Mouse (Mus musculus): ENCODE data around the gene Dbh.

Gene Dbh

DNA sequence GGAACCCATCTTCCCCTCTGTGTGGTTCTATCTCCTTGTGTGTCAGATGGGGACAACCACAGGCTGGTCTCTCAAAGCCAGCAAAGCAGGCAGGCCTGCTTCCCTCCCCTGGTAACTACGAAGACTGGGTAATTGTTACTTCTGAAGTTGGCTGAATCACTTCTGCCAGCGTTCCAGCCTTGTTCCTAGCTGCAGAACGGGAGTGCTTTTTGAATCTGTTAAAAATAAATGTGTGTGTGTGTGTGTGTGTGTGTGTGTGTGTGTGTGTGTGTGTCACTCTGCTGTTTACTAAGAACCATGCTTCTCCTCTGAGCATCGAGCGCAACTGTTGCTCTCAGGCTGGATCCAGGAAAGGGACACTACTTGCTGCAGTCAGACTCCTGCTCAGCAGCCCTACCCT lies 1.2 kb upstream of the Dbh start:
- no peak for DNase-seq (ENCODE audit: low spot score)

GRCm38 (mm10) chr2:27166074-27166473 lies 1.0 kb downstream of the Dbh start:
- no peak for DNase-seq (ENCODE audit: low spot score)

DNA sequence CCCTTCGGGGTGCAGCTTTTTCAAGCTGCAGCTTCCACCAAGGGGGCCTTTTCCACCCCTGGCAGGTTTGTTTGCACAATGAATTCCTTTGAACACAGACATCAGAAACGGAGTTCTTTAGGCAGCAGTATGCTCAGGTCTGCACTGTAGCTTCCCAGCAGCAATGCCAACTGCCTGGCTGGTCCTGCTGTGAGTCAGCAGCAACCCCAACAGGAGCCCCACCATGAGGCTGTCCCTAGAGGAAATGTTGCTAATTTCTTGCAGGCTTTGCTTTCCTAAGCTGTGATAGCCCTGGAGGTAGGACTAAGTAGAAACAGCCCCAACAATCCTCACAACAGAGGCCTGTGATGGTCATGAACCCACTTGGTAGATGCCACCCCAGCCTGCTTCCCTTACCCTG lies 2.0 kb downstream of the Dbh start:
- no peak for DNase-seq (ENCODE audit: low spot score)

DNA sequence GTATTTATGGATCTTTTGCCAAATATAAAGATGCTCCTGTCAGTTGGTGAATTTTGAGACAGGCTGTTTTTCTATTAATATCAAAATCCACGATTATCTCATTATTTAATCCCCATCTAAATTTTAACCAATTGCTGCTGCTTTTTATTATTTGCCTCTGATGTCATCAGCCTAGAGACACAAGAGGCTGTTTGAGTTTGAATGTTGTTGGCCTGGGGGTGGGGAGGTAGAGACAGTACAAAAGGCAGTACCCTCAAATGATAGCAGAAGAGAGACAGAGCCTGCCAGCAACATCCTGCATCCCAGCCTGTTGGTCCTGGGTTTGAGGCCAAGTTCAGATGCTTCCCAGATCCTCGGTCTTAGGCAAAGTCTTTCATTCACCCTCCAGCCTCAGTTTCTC lies 9.2 kb downstream of the Dbh start:
- no peak for DNase-seq (ENCODE audit: low spot score)

- no peak for DNase-seq (ENCODE audit: low spot score)
These were observed 10.7 kb downstream of the Dbh start for GRCm38 (mm10) chr2:27175696-27176267.

- no peak for DNase-seq (ENCODE audit: low spot score)
These were observed 14.1 kb downstream of the Dbh start for GRCm38 (mm10) chr2:27179101-27179500.

- DNase-seq (ENCODE audit: low spot score): no peak
These were observed 16.9 kb downstream of the Dbh start for GRCm38 (mm10) chr2:27181907-27182306.

GRCm38 (mm10) chr2:27183734-27184133 lies 18.7 kb downstream of the Dbh start:
- DNase-seq (ENCODE audit: low spot score): no peak

DNA sequence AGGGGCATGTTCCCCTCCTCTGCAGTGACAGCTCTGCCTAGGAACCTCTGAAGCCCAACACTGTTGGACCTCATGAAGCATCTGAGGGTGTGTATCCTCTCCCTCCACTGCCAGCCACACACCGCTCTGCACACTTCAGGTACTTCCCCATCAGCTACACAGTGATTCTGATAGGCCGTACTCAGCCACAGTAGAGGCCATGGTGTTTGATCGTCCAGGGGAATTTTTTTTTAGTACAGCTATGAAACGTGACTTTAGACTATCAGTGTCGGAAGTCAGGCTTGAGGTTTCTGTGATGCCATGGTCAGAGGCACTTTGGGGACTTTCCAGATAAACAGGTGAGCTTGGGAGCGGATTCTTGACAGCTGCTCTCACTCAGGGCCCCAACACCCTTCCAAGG lies 22.5 kb downstream of the Dbh start:
- no peak for DNase-seq (ENCODE audit: low spot score)

DNA sequence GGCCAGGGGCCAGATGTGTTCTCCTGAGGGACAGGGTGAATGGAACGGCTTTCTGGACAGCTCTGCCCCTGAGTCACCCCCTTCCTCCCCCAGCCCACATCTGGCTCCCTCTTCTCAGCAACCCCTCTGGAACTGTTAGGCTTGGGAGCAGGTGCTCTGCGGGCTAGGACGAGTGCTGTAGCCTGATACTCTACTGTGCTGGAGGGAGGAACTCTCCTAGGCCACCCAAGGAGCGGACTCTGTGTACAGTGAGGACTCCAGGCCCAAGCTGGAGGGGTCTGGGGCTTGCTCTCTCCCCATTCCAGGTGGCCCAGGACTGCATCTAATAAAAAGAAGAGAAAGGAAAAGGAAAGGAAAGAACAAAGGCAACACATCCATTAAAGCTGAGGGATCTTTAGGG lies 25.0 kb downstream of the Dbh start:
- no peak for DNase-seq (ENCODE audit: low spot score)

DNA sequence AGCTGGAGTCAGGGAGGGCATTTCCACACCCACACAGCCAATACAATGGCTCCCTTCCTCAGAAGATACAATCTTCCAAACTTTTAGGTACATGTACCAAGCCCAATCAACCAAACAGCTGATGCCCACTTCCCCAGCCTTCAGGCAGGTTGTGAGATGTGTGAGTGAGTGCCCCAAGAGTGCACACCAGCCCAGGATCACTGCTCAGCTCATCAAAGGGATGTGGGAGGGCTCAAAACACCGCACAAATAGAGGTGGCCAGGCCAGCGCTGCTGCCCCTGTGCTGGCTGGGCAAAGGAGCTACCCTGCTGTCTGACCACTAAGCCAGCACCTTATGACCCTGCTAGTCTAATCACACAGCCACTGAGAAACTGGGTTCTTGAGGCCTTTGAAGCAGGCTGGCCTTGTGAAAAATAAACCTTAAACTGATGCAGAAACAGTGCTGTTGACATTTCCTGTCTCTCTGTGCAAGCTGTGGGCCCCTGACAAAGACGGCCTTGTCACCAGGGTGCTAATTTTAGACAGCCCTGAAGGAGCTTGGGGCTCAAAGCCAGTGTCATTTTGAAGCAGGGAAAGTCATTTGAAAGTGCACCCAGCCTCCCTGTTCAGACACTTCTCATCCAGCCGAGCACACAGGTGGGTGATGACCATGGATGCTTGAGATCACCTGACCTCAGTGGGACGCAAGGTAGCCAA lies 33.7 kb downstream of the Dbh start:
- no peak for DNase-seq (ENCODE audit: low spot score)

- DNase-seq (ENCODE audit: low spot score): peak; percentile 45
These were observed 35.6 kb downstream of the Dbh start for GRCm38 (mm10) chr2:27200586-27200985.

GRCm38 (mm10) chr2:27205666-27206065 lies 40.6 kb downstream of the Dbh start:
- DNase-seq (ENCODE audit: low spot score): peak; percentile 23

DNA sequence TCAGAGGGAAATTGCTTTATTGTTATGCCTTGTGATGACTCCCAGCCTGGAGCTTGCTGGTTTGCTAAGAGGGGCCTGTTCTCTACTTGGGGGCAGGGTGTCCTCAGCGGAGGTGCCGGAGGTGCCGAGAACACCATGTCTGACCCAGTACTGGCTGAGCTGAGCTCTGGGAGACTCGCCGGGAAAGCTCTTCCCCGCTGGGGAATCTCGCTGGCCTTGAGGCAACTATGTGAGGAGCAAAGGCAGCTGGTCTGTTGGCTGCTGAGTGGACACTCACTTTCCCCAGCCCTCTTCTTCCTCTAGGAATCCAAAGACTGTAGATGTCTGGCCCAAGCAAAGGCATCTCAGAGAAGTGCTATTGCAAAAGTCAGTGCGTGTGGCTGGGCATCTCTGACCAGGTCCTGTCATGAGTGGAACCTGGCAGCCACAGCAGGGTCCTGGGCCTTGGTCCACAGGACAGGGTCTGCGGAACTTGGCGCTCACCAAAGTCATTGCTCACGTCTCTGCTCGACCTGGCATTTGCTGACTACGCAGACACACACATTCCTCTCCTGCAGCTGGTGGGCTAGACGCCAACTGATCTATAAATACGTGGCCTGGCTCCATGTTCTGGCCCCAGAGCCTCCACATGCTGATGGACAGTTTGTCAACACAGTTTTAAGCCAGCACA lies 41.2 kb downstream of the Dbh start:
- DNase-seq (ENCODE audit: low spot score): peak; percentile 65

DNA sequence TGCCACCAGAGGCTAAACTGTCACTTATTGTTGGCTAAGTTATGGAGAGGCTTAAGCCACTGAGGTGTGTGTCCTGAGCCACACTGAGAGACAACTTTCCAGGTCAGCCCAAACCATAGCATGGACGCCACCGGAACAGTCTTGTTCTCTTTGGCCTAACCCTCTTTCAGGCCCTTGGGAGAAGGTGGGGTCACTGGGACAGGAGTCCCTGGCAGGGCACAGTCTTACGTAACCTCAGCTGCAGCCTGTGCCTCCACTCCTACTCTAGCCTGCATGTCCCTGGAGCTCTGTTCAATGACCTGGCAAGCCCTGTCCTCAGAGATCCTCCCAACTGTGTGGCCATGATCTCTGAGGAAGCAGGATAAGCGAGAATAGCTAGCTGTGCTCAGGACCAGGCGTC lies 42.1 kb downstream of the Dbh start:
- peak; percentile 67 for DNase-seq (ENCODE audit: low spot score)

- no peak for DNase-seq (ENCODE audit: low spot score)
These were observed 44.3 kb downstream of the Dbh start for GRCm38 (mm10) chr2:27209370-27209769.

GRCm38 (mm10) chr2:27209816-27210215 lies 44.8 kb downstream of the Dbh start:
- DNase-seq (ENCODE audit: low spot score): no peak

DNA sequence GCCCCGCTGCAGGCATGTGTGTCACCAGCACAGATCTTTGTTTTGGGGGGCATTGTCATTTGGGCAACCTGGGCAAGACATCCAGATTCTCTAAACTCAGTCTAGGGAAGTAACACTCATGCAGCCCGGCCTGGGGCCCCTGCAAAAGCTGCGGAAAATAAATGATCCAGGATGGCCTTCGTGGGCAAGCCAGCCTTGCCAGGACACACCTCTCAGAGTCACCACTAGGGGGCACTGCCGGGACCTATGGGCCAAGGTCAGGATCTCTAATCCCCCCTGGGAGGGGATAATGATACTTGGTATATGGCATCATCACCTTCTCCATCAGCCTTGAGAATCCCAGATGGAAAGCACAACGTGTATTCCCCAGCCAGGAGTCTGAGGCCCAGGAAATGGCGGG lies 45.2 kb downstream of the Dbh start:
- DNase-seq (ENCODE audit: low spot score): no peak

DNA sequence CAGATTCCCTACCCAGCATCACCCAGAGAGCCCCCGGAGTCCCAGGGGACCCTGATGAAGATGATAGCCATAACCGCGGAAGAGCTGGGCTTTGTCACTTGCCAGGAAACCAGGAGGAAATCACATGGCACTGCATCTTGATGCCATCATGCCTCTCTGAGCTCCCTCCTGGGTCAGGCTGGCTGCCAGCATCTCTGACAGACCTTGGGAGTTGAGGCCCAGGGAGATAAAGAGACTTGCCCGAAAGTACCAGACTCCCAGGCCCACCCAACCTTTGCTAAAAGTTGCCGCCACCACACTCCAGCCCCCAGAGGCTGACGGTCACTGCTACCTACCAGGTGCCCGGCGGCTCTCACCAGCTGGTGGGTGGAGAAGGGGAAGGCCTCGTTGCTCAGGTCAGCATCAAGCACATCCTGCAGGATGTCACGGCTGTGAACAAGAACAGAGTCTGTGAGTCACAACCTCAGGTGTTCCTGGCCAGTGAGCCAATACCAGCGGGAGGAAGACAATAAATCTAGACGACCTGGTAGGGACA lies 45.7 kb downstream of the Dbh start:
- no peak for DNase-seq (ENCODE audit: low spot score)

GRCm38 (mm10) chr2:27211966-27212893 lies 47.2 kb downstream of the Dbh start:
- peak; percentile 48 for DNase-seq (ENCODE audit: low spot score)

DNA sequence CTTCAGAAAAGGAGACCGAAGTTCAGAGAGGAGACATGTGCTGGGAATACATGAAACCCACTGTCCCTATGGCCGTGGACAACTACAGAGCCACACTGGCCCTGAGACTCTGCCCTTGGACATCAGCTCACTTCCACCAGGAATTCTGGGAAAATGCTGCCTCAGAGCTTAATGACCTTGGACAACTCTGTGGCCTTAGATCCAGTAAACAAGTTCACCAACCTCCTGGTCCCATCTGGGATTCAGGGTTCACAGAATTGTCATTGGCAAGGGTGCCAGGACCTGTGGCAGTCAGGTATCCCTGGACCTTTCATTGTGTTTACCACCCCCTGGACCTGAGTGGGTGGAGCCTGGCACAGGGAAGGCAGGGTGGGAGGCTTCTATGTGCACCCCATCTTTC lies 50.5 kb downstream of the Dbh start:
- DNase-seq (ENCODE audit: low spot score): no peak

DNA sequence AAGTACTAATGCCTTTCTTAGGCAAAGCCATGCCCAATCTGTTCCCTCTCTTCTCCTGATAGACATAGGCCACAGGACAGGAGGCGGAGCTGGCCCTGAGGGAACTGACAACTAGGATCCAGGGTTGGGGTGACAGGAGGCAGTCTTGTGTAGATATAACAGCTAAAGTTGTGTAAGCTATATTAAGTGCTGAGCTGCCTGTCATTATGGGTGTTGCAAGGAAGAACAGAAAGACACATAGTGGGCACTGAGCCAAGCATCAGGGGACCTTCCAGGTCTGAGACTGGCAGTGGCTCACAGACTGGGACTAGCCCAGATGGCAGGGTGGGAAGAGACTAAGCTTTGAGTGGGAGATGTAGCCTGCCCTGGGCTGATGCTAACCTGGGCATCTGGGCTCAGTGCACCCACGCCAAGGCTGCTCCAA lies 53.1 kb downstream of the Dbh start:
- no peak for DNase-seq (ENCODE audit: low spot score)

Measured in lung, postnatal 25 days (tissue).